Mouse (Mus musculus) right cerebral cortex, postnatal 25 days (tissue): ENCODE data around the gene Ciz1.

Experiments used
- DNase-seq: peaks from one replicate; pipeline ENCODE4 v3.0.0; 2022

Gene Ciz1

DNA sequence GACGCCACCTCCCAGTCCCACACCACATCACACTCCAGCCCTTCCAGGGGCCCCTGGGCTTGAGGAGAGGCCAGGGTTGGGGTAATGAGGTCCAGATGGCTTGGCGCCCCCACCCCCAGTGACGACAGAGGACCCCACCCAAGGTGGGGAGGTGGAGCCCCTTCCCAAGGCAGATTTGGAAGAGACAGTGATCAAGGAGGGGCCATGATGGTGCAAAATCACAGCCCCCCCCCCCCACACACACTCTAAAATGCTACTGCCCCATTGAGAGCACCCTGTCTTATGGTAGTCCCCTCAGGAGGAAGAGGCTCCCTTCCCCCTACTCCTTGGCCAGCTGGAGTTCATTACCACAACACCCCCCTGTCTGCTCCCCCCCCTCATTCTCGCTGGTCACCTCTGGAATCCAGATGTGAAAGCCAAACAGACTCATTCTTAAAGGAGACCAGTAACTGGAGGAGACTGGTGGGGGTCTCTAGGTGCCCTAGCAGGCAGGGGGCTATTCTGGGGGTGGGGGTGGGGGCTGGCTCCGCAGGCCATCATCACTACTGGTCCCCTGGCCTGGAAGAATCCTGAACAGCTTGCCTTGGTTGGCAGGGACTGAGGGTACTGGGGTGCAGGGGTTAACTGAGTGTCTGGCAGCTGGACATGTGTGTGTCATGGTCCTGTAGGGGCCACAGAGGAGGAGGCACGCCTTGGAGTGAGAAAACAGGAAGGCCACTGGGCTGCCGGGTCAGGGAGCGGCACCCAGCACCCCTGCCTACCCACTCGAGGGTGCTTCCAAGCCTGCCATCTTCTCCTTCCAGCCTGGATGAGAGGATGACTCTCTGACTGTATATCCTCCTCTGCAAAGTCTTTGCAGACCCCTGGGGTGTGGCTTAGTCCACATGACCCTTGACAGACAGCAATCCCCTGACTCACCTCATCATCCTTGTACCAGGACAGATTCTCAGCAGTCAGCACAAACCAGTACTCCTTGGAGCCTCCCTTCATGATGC lies 32.2 kb upstream of the Ciz1 start:
- DNase-seq, result no peak

GRCm38 (mm10) chr2:32320721-32321120 lies 31.4 kb upstream of the Ciz1 start:
- DNase-seq, result no peak

GRCm38 (mm10) chr2:32321591-32322298 lies 30.4 kb upstream of the Ciz1 start:
- no peak for DNase-seq

DNA sequence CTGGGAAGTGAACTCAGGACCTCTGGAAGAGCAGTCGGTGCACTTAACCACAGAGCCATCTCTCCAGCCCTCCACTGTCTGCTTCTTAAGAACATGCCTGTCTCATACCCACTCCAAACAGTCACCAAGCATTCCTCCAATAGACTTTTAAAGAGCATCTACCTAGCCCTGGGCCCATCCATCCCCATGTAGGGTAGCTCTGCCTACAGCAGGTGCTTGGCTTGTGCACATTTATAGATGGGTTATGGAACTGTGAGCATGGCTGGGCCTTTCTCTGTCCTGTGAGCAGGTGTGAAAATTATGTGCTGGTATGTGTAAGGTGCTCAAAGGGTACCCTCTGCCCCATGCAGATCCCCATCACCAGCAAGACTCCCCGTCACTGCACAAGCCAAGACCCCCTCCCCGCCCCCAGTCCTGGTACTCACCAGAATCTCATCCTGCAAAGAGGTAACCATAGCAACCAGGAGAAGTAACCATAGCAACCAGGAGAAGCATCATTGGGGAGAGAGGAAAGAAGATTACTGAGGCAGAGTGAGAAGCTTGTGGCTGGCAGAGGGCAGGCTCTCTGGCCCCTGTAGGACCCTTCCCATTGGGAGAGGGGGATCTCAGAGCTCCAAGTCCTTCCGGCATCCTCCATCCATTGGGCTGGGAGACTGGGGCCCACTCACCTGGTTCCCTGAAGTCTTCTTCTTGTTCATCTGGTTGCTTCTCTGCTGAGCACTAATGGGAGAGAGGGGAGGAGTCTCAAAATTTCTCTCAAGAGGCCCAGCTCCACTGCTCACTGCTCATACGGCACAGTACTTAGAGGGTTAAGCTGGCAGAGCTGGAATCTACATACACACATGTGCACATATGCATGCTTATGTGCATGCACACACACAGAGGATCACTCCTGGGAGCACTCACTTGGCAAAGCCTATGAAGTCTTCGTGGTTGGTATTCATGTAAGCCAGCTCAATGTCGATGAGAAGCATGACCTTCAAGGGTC lies 29.1 kb upstream of the Ciz1 start:
- no peak for DNase-seq

DNA sequence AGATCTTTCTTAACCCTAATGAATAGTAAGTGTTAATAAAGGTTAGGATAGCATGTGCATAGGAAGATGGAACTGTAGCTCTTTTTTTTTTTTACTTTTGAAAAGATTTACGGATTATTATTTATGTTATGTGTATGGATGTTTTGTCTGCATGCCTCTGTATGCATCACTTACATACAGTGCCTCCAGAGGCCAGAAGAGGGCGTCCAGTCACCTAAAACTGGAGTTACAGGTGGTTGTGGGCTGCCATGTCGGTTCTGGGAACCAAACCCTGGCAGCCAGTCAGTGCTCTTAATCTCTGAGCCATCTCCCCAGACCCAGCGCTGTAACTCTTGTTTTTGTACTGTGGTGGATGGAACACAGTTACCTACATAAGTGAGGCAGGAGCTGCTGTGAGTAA lies 27.8 kb upstream of the Ciz1 start:
- no peak for DNase-seq

- DNase-seq, result no peak
Observed at GRCm38 (mm10) chr2:32325342-32325741, 26.8 kb upstream of the Ciz1 start.

DNA sequence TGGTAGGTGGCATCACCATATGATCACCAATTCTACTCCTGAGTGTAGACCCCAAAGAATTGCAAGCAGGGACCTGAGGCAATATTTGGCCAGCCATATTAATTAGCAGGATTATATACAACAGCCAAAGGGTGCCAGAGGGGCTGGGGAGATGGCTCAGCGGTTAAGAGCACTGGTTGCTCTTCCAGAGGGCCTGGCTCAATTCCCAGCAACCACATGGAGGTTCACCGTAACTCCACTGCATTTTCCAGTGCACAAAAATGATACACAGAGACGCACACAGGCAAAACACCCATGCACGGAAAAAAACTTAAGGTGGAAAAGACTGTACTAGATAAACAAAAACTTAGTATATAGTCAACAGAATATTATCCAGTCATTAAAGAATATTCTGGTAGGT lies 24.9 kb upstream of the Ciz1 start:
- DNase-seq, result no peak

GRCm38 (mm10) chr2:32328911-32329460 lies 23.1 kb upstream of the Ciz1 start:
- no peak for DNase-seq

DNA sequence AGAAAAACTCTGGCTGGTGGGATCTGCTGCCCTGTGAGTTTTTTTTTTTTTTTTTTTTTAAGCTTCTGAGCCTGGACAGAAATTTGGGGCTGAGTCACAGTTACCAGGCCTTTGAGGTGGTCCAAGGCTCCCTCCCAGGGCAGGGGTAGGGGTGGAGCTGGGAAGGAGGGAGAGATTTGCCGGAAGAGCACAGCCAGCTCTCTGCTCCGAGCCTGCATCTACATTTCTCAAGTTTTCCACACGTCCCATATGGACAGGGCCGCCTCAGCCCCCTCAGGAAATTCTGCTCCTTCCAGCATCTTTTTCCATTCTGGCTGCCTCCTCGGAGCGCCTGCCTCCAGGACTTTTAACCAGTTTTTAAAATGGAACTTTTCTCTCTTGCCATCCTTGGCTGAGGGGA lies 22.6 kb upstream of the Ciz1 start:
- DNase-seq, result no peak

- DNase-seq, result no peak
Observed at GRCm38 (mm10) chr2:32332159-32332558, 20.0 kb upstream of the Ciz1 start.

- no peak for DNase-seq
Observed at GRCm38 (mm10) chr2:32335888-32336287, 16.2 kb upstream of the Ciz1 start.

DNA sequence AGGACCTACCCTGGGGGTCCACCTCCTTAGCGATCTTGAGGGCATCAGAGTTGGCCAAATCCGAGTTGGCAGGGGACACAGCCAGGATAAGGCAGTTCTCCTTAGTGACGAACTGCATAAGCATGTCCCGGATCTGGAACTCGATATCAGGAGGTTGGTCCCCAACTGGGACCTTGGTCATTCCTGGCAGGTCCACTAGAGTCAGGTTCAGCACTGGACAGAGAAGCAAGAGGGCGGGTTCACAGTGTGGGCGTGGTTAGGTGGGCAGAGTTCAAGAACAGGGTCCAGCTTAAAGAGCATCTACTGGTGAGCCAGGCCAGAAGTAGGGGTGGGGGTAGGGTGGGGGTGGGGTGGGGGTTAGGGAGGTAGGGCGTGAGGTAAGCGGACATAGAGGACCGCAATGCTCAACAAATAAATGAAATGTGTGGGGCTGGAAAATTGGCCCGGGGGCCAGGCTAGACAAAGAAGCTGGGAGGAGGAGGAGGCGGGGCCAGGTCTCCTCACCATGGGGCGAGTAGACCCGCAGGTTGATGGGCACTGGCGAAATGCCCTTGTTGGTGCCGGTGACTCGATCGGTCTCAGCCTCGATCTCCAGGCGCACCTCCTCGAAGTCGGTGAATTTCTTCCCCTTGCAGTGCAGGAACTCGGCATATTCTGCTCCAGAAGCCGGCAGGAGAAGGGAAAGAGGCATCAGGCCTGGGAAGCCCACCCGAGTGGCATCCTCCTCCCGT lies 12.1 kb upstream of the Ciz1 start:
- DNase-seq, result no peak

- DNase-seq, result peak; percentile 68
Observed at GRCm38 (mm10) chr2:32340836-32341633, 11.1 kb upstream of the Ciz1 start.

- DNase-seq, result no peak
Observed at GRCm38 (mm10) chr2:32341634-32341939, 10.5 kb upstream of the Ciz1 start.

DNA sequence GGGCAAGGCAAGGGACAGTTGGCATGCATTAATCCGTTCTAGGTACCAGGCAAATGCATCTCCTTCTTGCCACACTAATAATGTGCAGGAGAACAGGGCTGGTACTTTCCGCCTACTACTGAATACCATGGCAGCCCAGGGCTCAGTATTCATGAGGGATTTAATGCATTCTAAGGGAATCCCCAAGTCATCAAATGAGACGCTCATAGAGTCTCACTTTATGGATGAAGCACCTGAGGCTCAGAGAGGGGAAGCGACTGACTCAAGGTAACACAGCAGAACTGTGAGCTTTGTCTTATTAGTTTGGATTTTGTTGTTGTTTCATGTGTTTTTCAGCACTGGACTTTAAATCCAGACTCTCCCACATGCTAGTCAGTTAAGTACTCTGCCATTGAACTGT lies 10.1 kb upstream of the Ciz1 start:
- no peak for DNase-seq

- DNase-seq, result peak; percentile 86
Observed at GRCm38 (mm10) chr2:32342539-32343350, 9.4 kb upstream of the Ciz1 start.

- DNase-seq, result no peak
Observed at GRCm38 (mm10) chr2:32343351-32343671, 8.8 kb upstream of the Ciz1 start.

GRCm38 (mm10) chr2:32344056-32344455 lies 8.1 kb upstream of the Ciz1 start:
- no peak for DNase-seq

DNA sequence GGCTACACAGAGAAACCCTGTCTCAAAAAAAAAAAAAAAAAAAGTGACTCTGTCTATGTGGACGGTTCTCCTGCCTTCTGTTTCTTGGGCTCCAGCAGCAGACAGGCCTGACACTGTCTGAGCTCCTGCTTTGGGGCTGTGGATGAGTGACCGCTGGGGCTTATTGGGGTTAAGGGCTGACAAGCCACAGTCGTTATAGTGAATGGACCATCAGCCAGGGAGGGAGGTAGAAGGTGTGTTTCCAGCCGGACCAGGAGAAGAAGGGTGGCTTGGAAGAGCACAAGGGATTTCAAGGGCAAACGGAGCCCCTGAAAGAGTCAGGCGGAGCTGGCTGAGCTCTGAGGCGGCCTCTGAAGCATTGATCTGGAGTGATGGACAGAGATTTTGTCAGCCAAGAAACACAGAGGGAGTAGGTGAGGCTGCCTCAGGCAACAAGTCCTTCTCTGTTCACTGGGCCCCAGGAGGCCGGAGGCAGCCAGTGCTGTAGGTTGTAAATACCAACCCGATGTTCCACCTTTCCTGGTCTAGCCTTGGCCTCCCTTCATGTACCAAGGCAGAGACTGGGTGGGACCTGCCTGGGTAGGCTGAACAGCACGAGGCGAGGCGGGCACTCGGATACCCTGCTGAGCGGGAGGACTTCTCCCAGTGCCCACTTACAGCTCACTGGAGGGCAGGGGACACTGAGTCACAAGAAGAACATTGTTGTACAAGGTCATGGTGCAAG lies 7.4 kb upstream of the Ciz1 start:
- no peak for DNase-seq

- DNase-seq, result no peak
Observed at GRCm38 (mm10) chr2:32347019-32347418, 5.1 kb upstream of the Ciz1 start.
